Comparison of ENCODE assay signal across 16 mouse cellular contexts in genomic region chr3:136966786-136967185, GRCm38 (mm10).
DNase-seq lines count a peak whose midpoint lies in the region; ATAC-seq and TF ChIP-seq lines count a peak whose summit lies in the region.
"Had no signal": no experiment of that assay in that cellular context is flagged by ENCODE, and none has a peak within 500 bp of the region (broad histone marks: within the 10 kb centered on the region; RNA-seq: fewer than 3 reads in every experiment).

No protein-coding gene starts in this region.

- ATAC-seq in limb, embryonic 15.5 days (ENCODE audit: insufficient number of reproducible peaks, low FRiP score, low TSS enrichment, low read depth): 0 out of 2 replicates have a peak, but pooled peaks have one; percentile 48
- ATAC-seq in hindbrain, postnatal 0 days: no peak
- ATAC-seq: CD4-positive, CD25-positive, alpha-beta regulatory T cell, adult 4 months; liver, embryonic 12.5 days; midbrain, embryonic 13.5 days had no signal

- no peak overlapping the region for H3K9ac ChIP-seq in limb, embryonic 15.5 days
- no peak overlapping the region for H3K9ac ChIP-seq in hindbrain, postnatal 0 days (replicated peaks; ENCODE audit: low read length)
- H3K9ac ChIP-seq: forebrain, embryonic 12.5 days; hindbrain, embryonic 12.5 days; liver, embryonic 12.5 days; midbrain, embryonic 13.5 days had no signal

- no peaks in the 10 kb centered on the region for H3K4me1 ChIP-seq in limb, embryonic 15.5 days
- H3K4me1 ChIP-seq in hindbrain, postnatal 0 days (ENCODE audit: insufficient read depth, low read length): no peaks in the 10 kb centered on the region
- H3K4me1 ChIP-seq: forebrain, embryonic 12.5 days; hindbrain, embryonic 12.5 days; liver, embryonic 12.5 days; midbrain, embryonic 13.5 days had no signal

- H3K36me3 ChIP-seq in limb, embryonic 15.5 days: no peaks in the 10 kb centered on the region
- H3K36me3 ChIP-seq in hindbrain, postnatal 0 days (ENCODE audit: insufficient read depth, low read length): no peaks in the 10 kb centered on the region
- H3K36me3 ChIP-seq: forebrain, embryonic 12.5 days; hindbrain, embryonic 12.5 days; liver, embryonic 12.5 days; midbrain, embryonic 13.5 days had no signal

- H3K4me3 ChIP-seq in layer of hippocampus, adult 2 months: no peak overlapping the region
- no peak overlapping the region for H3K4me3 ChIP-seq in limb, embryonic 15.5 days
- H3K4me3 ChIP-seq in hindbrain, postnatal 0 days (ENCODE audit: low read length): no peak overlapping the region
- H3K4me3 ChIP-seq: forebrain, embryonic 12.5 days; hindbrain, embryonic 12.5 days; liver, embryonic 12.5 days; megakaryocyte, embryonic 14.5 days; midbrain, embryonic 13.5 days had no signal

- H3K4me2 ChIP-seq in limb, embryonic 15.5 days: no peak overlapping the region
- no peak overlapping the region for H3K4me2 ChIP-seq in hindbrain, postnatal 0 days (ENCODE audit: low read depth, low read length)
- H3K4me2 ChIP-seq: forebrain, embryonic 12.5 days; hindbrain, embryonic 12.5 days; liver, embryonic 12.5 days; midbrain, embryonic 13.5 days had no signal

- TF ChIP-seq CTCF in layer of hippocampus, adult 2 months (conservative IDR thresholded peaks at IDR 0.05): no peak
- TF ChIP-seq CTCF in hindbrain, postnatal 0 days (IDR thresholded peaks at IDR 0.05; ENCODE audit: low read depth): no peak

- peak overlapping the region; percentile 79 for H3K27ac ChIP-seq in layer of hippocampus, adult 2 months
- H3K27ac ChIP-seq in limb, embryonic 15.5 days: no peak overlapping the region
- no peak overlapping the region for H3K27ac ChIP-seq in hindbrain, postnatal 0 days
- H3K27ac ChIP-seq: forebrain, embryonic 12.5 days; hindbrain, embryonic 12.5 days; liver, embryonic 12.5 days; midbrain, embryonic 13.5 days had no signal

- no peaks in the 10 kb centered on the region for H3K9me3 ChIP-seq in limb, embryonic 15.5 days
- H3K9me3 ChIP-seq in hindbrain, postnatal 0 days (ENCODE audit: low read length): no peaks in the 10 kb centered on the region
- H3K9me3 ChIP-seq: forebrain, embryonic 12.5 days; hindbrain, embryonic 12.5 days; liver, embryonic 12.5 days; megakaryocyte, embryonic 14.5 days; midbrain, embryonic 13.5 days had no signal

- no peaks in the 10 kb centered on the region for H3K27me3 ChIP-seq in limb, embryonic 15.5 days
- no peaks in the 10 kb centered on the region for H3K27me3 ChIP-seq in hindbrain, postnatal 0 days (ENCODE audit: insufficient read depth, low read length)
- H3K27me3 ChIP-seq: forebrain, embryonic 12.5 days; hindbrain, embryonic 12.5 days; liver, embryonic 12.5 days; megakaryocyte, embryonic 14.5 days; midbrain, embryonic 13.5 days had no signal

- WGBS in limb, embryonic 15.5 days: 55% methylated on average over 5 of the region's 5 CpGs
- whole genome bisulfite sequencing in hindbrain, postnatal 0 days: 91% methylated on average over 5 of the region's 5 CpGs

- peak; percentile 58 for DNase-seq in cerebellum, adult 9-10 months
- DNase-seq in cerebellum, adult 11-12 months: no peak
- DNase-seq in layer of hippocampus, adult 2 months (ENCODE audit: low spot score in 2 of 2): no peak
- no peak for DNase-seq in layer of hippocampus, adult 18-20 months (ENCODE audit: low spot score in 2 of 2)
- DNase-seq in cerebellum, postnatal 36 days: peak; percentile 16 to 31
- no peak for DNase-seq in hindbrain, postnatal 0 days (ENCODE audit: low spot score)
- DNase-seq: kidney, adult 11 months; kidney, postnatal 4 days; lung, adult 18-20 months had no signal

Comparison
In these comparisons a context has a peak if more than half of its experiments do, and no peak if none do; other contexts are left out.
1. DNase-seq: peak in cerebellum, adult 9-10 months (single experiment) and cerebellum, postnatal 36 days (2 of 2); none in cerebellum, adult 11-12 months (single experiment), layer of hippocampus, adult 2 months (0 of 2), layer of hippocampus, adult 18-20 months (0 of 2) and hindbrain, postnatal 0 days (single experiment).